Mouse (Mus musculus) erythroblast, embryonic 14.5 days (primary cell): ENCODE results near the gene Bcat1.

ENCODE experiments used
- GATA1 ChIP-seq: IDR thresholded peaks from 2 replicates; pipeline ENCODE4 v1.6.1; 2012; ENCODE audit warnings: low read length, inconsistent platforms, mixed read lengths
- TAL1 ChIP-seq: IDR thresholded peaks from 3 replicates; pipeline ENCODE4 v1.6.1; 2012; ENCODE audit warnings: low read length, inconsistent platforms, mixed read lengths

DNA sequence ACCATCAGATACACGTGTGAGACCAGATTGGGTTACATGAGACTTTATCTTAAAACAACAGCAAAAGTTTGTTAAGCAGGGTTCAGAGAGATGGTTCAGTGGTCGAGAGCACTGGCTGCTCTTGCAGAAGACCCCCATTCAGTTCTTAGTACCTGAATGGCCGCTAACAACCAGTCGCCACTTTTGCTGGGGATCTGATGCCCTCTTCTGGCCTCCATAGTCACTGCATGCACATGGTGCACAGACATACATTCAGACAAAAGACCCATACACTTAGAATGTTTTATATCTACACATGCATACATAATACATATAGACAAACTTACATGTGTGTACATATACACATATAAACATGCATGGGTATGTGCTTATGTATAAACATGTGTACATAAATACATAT is 86.8 kb downstream of the Bcat1 start:
- TF ChIP-seq GATA1 = no peak
- no peak for TF ChIP-seq TAL1
